Mouse (Mus musculus): ENCODE results near the gene Syngr1. TPM values are rescaled to one million over a fixed set of nuclear protein-coding genes. Genes with fewer than 3 reads are reported as not detected.

Syngr1 gene
- polyA plus RNA-seq (2015; fragmentation: Illumina TruSeq; extraction: RNeasy Lipid Tissue Mini Kit (QIAGEN cat#74804); ENCODE audit: low read depth, low replicate concordance) = 307 TPM

GRCm38 (mm10) chr15:80091121-80091955 lies at the start of gene Syngr1, which contains the start of gene Rpl3:
Gene Syngr1 (plus strand): TSS chr15:80091334.
Gene Rpl3 (minus strand): TSS chr15:80091868.

GRCm38 (mm10) chr15:80132993-80133586 lies 42.0 kb downstream of the Syngr1 start, which contains the start of gene Tab1:
Gene Tab1 (plus strand): TSS chr15:80133127.

Other genes with a start within 250 kb of the Syngr1 start
- 3.8 TPM for gene Apobec3, start 199.7 kb upstream of the Syngr1 start, polyA plus RNA-seq (2015; fragmentation: Illumina TruSeq; extraction: RNeasy Lipid Tissue Mini Kit (QIAGEN cat#74804); ENCODE audit: low read depth, low replicate concordance)
- 52.6 TPM for gene Cbx7, start 120.2 kb upstream of the Syngr1 start, polyA plus RNA-seq (2015; fragmentation: Illumina TruSeq; extraction: RNeasy Lipid Tissue Mini Kit (QIAGEN cat#74804); ENCODE audit: low read depth, low replicate concordance)
- gene Pdgfb, start 76.4 kb upstream of the Syngr1 start, polyA plus RNA-seq (2015; fragmentation: Illumina TruSeq; extraction: RNeasy Lipid Tissue Mini Kit (QIAGEN cat#74804); ENCODE audit: low read depth, low replicate concordance) = 17.7 TPM
- gene Rpl3, start 534 bp downstream of the Syngr1 start, polyA plus RNA-seq (2015; fragmentation: Illumina TruSeq; extraction: RNeasy Lipid Tissue Mini Kit (QIAGEN cat#74804); ENCODE audit: low read depth, low replicate concordance) = 1,138 TPM
- 20.6 TPM for gene Tab1, start 41.8 kb downstream of the Syngr1 start, polyA plus RNA-seq (2015; fragmentation: Illumina TruSeq; extraction: RNeasy Lipid Tissue Mini Kit (QIAGEN cat#74804); ENCODE audit: low read depth, low replicate concordance)
- gene Mgat3, start 82.4 kb downstream of the Syngr1 start, polyA plus RNA-seq (2015; fragmentation: Illumina TruSeq; extraction: RNeasy Lipid Tissue Mini Kit (QIAGEN cat#74804); ENCODE audit: low read depth, low replicate concordance) = 83.1 TPM
- 14.1 TPM for gene Mief1, start 142.7 kb downstream of the Syngr1 start, polyA plus RNA-seq (2015; fragmentation: Illumina TruSeq; extraction: RNeasy Lipid Tissue Mini Kit (QIAGEN cat#74804); ENCODE audit: low read depth, low replicate concordance)
- not detected for gene AC140267.1, start 144.5 kb downstream of the Syngr1 start, polyA plus RNA-seq (2015; fragmentation: Illumina TruSeq; extraction: RNeasy Lipid Tissue Mini Kit (QIAGEN cat#74804); ENCODE audit: low read depth, low replicate concordance)
- 207 TPM for gene Atf4, start 163.8 kb downstream of the Syngr1 start, polyA plus RNA-seq (2015; fragmentation: Illumina TruSeq; extraction: RNeasy Lipid Tissue Mini Kit (QIAGEN cat#74804); ENCODE audit: low read depth, low replicate concordance)
- gene Rps19bp1, start 173.0 kb downstream of the Syngr1 start, polyA plus RNA-seq (2015; fragmentation: Illumina TruSeq; extraction: RNeasy Lipid Tissue Mini Kit (QIAGEN cat#74804); ENCODE audit: low read depth, low replicate concordance) = 46.0 TPM
- 30.2 TPM for gene Cacna1i, start 195.9 kb downstream of the Syngr1 start, polyA plus RNA-seq (2015; fragmentation: Illumina TruSeq; extraction: RNeasy Lipid Tissue Mini Kit (QIAGEN cat#74804); ENCODE audit: low read depth, low replicate concordance)

Data from brain, adult 10 weeks (tissue).